Mouse (Mus musculus) intestine, postnatal 0 days (tissue): ENCODE results near the gene Tmem179. TPM values are rescaled to one million over a fixed set of nuclear protein-coding genes. Genes with fewer than 3 reads are reported as not detected.

Source experiments
- ATAC-seq: fragments of 200-750 bp; cut with Nextera tagmentation; 2 replicates; pipeline ENCODE4 v1.8.0; 2017; ENCODE audit warnings: mild to moderate bottlenecking, moderate TSS enrichment, moderate library complexity
- H3K27ac ChIP-seq: fragments of 300-500 bp; sonication (generic); 2 replicates; pipeline ENCODE4 v1.5.1; 2014; ENCODE audit warnings: mild to moderate bottlenecking, low read depth, low read length, moderate library complexity
- H3K27me3 ChIP-seq: fragments of 300-500 bp; sonication (generic); replicated peaks from 2 replicates; pipeline ENCODE4 v1.6.1; 2014; ENCODE audit warnings: low read length, mixed read lengths; ENCODE audit not compliant: control insufficient read depth, insufficient read depth
- H3K36me3 ChIP-seq: fragments of 300-500 bp; sonication (generic); 2 replicates; pipeline ENCODE4 v1.6.1; 2014; ENCODE audit warnings: mild to moderate bottlenecking, moderate library complexity; ENCODE audit not compliant: control insufficient read depth, insufficient read depth
- H3K4me1 ChIP-seq: fragments of 300-500 bp; sonication (generic); replicated peaks from 2 replicates; pipeline ENCODE4 v1.6.1; 2014; ENCODE audit warnings: antibody characterized with exemption, low read length, mixed read lengths; ENCODE audit not compliant: control insufficient read depth, insufficient read depth
- H3K4me2 ChIP-seq: fragments of 300-500 bp; sonication (generic); replicated peaks from 2 replicates; pipeline ENCODE4 v1.6.1; 2014; ENCODE audit warnings: low read depth, mild to moderate bottlenecking, moderate library complexity
- H3K4me3 ChIP-seq: fragments of 300-500 bp; sonication (generic); 2 replicates; pipeline ENCODE4 v1.5.1; 2014; ENCODE audit warnings: low read depth, low read length
- H3K9ac ChIP-seq: fragments of 300-500 bp; sonication (generic); 2 replicates; pipeline ENCODE4 v1.6.1; 2014; ENCODE audit warnings: mild to moderate bottlenecking, low read depth, low read length
- H3K9me3 ChIP-seq: fragments of 300-500 bp; sonication (generic); 2 replicates; pipeline ENCODE4 v1.6.1; 2016; ENCODE audit warnings: mixed run types; ENCODE audit not compliant: control insufficient read depth
- CTCF ChIP-seq: sonication (generic); IDR thresholded peaks from 2 replicates; pipeline ENCODE4 v1.5.1; 2016; ENCODE audit warnings: low read depth, mild to moderate bottlenecking, control low read depth, antibody characterized with exemption, moderate library complexity
- WGBS: fragments of 180-500 bp; shearing (Covaris S2); extraction: QIAGEN DNeasy Blood & Tissue Kit; methylation state at CpG from one replicate; pipeline ENCODE4 v1.1.7; 2014; 5-methylcytosine and 5-hydroxymethylcytosine counted together
- polyA plus RNA-seq: library from polyadenylated mRNA; unstranded; fragments of >200 nt; fragmentation: Nextera tagmentation; extraction: Ambion mirVana; gene quantifications from 2 replicates; pipeline ENCODE4 v1.2.1, GENCODE M21; 2015

Gene Tmem179
- polyA plus RNA-seq, 1 experiment from 2014 or later = 1.8 TPM

DNA sequence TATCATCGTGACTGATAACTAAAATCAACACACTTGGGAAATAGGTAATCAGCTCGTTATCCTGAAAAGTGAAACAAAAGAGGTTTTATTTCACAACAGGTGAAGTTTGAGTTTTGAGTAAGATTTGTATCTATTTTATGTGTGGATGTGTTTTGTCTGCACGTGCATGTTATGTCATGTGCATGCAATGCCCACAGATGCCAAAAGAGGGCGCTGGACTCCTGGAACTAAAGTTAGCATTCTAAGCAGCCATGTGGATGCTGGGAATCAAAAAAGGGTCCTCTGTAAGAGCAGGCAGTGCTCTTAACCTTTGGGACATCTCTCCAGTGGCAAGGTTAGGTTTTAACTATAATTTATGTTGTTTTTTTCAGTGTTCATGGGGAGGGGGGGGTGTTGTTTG lies 53.3 kb downstream of the Tmem179 start:
- 63% methylated on average over 4 of the region's 4 CpGs for WGBS
- no peaks in the 10 kb centered on the region for H3K36me3 ChIP-seq
- no peak overlapping the region for H3K4me3 ChIP-seq

GRCm38 (mm10) chr12:112462423-112462822 lies 54.1 kb downstream of the Tmem179 start:
- H3K27ac ChIP-seq = no peak overlapping the region
- ATAC-seq = no peak
- H3K4me3 ChIP-seq = no peak overlapping the region
- peaks cover 8% of the 10 kb centered on the region for H3K4me1 ChIP-seq
- 24% methylated on average over 12 of the region's 12 CpGs for WGBS
- no peaks in the 10 kb centered on the region for H3K9me3 ChIP-seq
- no peaks in the 10 kb centered on the region for H3K27me3 ChIP-seq
- TF ChIP-seq CTCF = no peak
- no peak overlapping the region for H3K4me2 ChIP-seq
- no peaks in the 10 kb centered on the region for H3K36me3 ChIP-seq
- no peak overlapping the region for H3K9ac ChIP-seq

More for the DNA sequence above, 53.3 kb downstream of the Tmem179 start:
- no peaks in the 10 kb centered on the region for H3K27me3 ChIP-seq
- no peak overlapping the region for H3K9ac ChIP-seq
- no peak overlapping the region for H3K4me2 ChIP-seq
- no peak overlapping the region for H3K27ac ChIP-seq
- peak; percentile 53 for TF ChIP-seq CTCF
- ATAC-seq = no peak
- peaks cover 8% of the 10 kb centered on the region for H3K4me1 ChIP-seq
- H3K9me3 ChIP-seq = no peaks in the 10 kb centered on the region

DNA sequence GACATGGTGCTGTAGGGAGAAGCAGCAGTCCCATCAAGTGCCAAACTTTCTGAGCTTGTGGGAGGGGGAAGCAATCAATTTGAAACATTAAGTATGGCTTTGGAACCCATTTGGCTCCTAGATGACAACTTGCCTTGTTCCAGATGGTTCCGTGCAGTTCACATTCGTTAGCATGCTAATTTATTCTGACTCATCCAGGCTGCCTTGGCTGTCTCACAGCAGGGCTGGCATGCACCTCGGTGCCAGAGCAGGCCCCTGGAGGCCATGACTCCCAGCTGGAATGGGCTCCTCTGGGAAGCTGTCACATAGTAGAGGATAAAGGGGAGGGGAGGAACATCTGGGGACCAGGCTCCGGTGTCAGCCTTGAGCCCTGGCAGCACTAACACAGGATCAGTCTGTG lies 58.7 kb downstream of the Tmem179 start:
- ATAC-seq = no peak
- H3K4me3 ChIP-seq = no peak overlapping the region
- H3K36me3 ChIP-seq = no peaks in the 10 kb centered on the region

GRCm38 (mm10) chr12:112456144-112456713 lies 60.3 kb downstream of the Tmem179 start:
- ATAC-seq = no peak
- Histone ChIP-seq H3K4me2 (no peak overlapping the region), H3K4me3 (no peak overlapping the region), H3K36me3 (no peaks in the 10 kb centered on the region), H3K9ac (no peak overlapping the region), H3K27me3 (no peaks in the 10 kb centered on the region), H3K9me3 (no peaks in the 10 kb centered on the region), H3K27ac (no peak overlapping the region), H3K4me1 (no peaks in the 10 kb centered on the region)
- no peak for TF ChIP-seq CTCF
- WGBS = 60% methylated on average over 6 of the region's 6 CpGs

More for the DNA sequence above, 58.7 kb downstream of the Tmem179 start:
- no peak overlapping the region for H3K9ac ChIP-seq
- no peak overlapping the region for H3K4me2 ChIP-seq
- 0 out of 2 replicates have a peak, but pooled peaks cover 5% of the 10 kb centered on the region for H3K4me1 ChIP-seq
- WGBS = 55% methylated on average over 4 of the region's 4 CpGs
- no peaks in the 10 kb centered on the region for H3K9me3 ChIP-seq
- H3K27me3 ChIP-seq = no peaks in the 10 kb centered on the region
- no peak for TF ChIP-seq CTCF
- no peak overlapping the region for H3K27ac ChIP-seq

DNA sequence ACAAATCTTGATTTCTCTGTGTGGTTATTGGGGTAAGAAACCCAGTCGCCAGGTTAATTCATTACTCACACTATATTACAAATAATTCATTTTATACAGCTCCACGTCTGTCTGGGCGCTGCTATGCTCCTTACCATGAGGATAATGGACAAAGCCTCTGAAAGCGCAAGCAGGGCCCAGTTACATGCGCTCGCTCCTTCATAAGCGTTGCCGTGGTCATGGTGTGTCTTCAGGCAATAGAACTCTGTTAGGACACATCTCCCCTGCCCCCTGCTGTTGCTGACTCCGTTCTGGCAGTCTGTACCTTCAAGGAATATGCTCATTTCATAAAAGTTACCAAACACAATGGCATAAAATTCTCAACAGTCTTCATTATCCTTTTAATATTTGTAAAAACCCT lies 64.7 kb downstream of the Tmem179 start:
- Histone ChIP-seq H3K4me2 (no peak overlapping the region), H3K4me1 (no peaks in the 10 kb centered on the region), H3K9me3 (no peaks in the 10 kb centered on the region), H3K36me3 (no peaks in the 10 kb centered on the region), H3K27ac (no peak overlapping the region), H3K9ac (no peak overlapping the region), H3K27me3 (no peaks in the 10 kb centered on the region), H3K4me3 (no peak overlapping the region)
- WGBS = 85% methylated on average over 9 of the region's 9 CpGs
- no peak for ATAC-seq
- no peak for TF ChIP-seq CTCF

DNA sequence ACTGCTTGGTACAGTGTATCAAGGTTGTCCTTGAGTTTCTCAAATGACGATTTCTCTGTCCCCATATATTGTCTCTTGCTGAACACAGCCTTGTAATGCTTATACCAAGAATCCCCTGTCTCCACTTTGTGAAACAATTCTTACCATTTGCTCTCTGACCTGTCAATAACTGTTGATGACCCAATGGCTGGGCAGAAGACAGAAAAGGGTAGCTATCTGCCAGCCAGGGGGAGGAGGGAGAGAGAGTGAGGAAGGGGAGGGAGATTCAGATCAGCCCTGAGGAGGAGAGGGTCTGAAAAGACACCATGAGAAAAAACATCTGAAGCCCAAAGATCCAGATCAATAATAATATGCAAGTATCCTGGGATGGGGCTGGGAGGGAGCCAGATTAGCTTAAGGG lies 65.2 kb downstream of the Tmem179 start:
- no peak overlapping the region for H3K27ac ChIP-seq
- H3K27me3 ChIP-seq = no peaks in the 10 kb centered on the region
- no peaks in the 10 kb centered on the region for H3K4me1 ChIP-seq
- H3K36me3 ChIP-seq = no peaks in the 10 kb centered on the region
- no peaks in the 10 kb centered on the region for H3K9me3 ChIP-seq
- no peak overlapping the region for H3K4me2 ChIP-seq
- H3K4me3 ChIP-seq = no peak overlapping the region
- H3K9ac ChIP-seq = no peak overlapping the region
- TF ChIP-seq CTCF = no peak
- ATAC-seq = no peak
- WGBS = 81% methylated on average over 1 of the region's 1 CpGs

- H3K4me3 ChIP-seq = no peak overlapping the region
- WGBS = 31% methylated on average over 6 of the region's 6 CpGs
- no peaks in the 10 kb centered on the region for H3K4me1 ChIP-seq
- H3K27me3 ChIP-seq = no peaks in the 10 kb centered on the region
- H3K27ac ChIP-seq = no peak overlapping the region
- ATAC-seq = no peak
- no peak overlapping the region for H3K4me2 ChIP-seq
- no peaks in the 10 kb centered on the region for H3K9me3 ChIP-seq
- peak; percentile 77 for TF ChIP-seq CTCF
- no peak overlapping the region for H3K9ac ChIP-seq
- no peaks in the 10 kb centered on the region for H3K36me3 ChIP-seq
Measured at GRCm38 (mm10) chr12:112450883-112451282, 65.7 kb downstream of the Tmem179 start.

Other genes starting within 250 kb of the Tmem179 start
- gene A530016L24Rik, start 27.3 kb downstream of the Tmem179 start, polyA plus RNA-seq = 0.07 and 0.22 TPM in 2 replicates
- 0.70 and 1.1 TPM in 2 replicates for gene Inf2, start 72.0 kb upstream of the Tmem179 start, polyA plus RNA-seq
- gene Adssl1, start 103.3 kb upstream of the Tmem179 start, polyA plus RNA-seq = 0.57 and 0.67 TPM in 2 replicates
- 52.6 and 54.5 TPM in 2 replicates for gene Siva1, start 127.9 kb upstream of the Tmem179 start, polyA plus RNA-seq
- gene Akt1, start 158.1 kb upstream of the Tmem179 start, polyA plus RNA-seq = 121 and 125 TPM in 2 replicates
- 8.1 and 8.3 TPM in 2 replicates for gene Zbtb42, start 162.1 kb upstream of the Tmem179 start, polyA plus RNA-seq
- gene Cep170b, start 203.7 kb upstream of the Tmem179 start, polyA plus RNA-seq = 12.7 and 13.4 TPM in 2 replicates
- 6.7 and 6.9 TPM in 2 replicates for gene Pld4, start 243.9 kb upstream of the Tmem179 start, polyA plus RNA-seq